Mouse (Mus musculus): ENCODE measurements at regions not wholly inside any gene's neighbourhood (a gene's known extent, or its start where the extent isn't known, plus 50 kb on each side); places are given as distances from the start of the nearest gene placed in this dataset.

DNA sequence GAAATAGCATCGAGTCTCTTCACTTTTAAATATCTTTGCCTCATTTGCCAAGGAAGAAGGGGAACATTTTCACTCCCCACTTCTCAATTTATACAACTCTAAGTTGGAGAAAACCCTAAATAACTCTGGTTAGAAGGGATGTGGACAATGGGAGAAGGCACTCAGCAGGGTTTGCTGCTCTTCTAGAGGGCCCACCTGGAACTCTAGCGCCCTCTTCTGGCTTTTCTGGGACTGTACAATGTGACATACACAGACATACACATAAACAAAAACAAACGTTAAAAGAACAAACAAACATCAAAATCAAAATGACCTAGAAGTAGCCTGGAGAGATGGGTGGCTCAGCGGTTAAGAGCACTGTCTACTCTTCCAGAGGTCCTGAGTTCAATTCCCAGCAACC is 103.0 kb downstream of the Tpra1 start:
- DNase-seq (ENCODE audit: extremely low spot score, low read depth, low spot score) = no peak

DNA sequence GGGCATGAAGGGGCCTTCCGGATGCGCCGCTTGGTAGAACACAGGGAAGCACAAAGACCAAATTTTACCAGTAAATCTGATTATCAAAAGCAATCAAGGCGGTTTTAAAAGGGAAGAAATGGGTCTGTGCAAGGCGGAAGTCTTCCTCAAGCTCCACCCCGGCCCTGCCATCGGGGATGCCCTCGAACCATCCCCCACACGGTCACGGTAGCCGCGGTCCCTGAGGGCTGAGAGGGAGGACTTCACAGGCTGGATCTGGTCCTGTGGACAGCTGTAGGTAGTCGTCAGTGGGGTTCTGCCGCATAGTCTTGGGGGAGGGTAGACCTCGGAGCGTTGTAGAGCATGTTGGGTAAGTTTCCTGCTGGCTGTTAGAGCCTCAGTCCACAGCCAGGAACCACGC is 104.9 kb downstream of the Tpra1 start:
- no peak for DNase-seq (ENCODE audit: extremely low spot score, low read depth, low spot score)

DNA sequence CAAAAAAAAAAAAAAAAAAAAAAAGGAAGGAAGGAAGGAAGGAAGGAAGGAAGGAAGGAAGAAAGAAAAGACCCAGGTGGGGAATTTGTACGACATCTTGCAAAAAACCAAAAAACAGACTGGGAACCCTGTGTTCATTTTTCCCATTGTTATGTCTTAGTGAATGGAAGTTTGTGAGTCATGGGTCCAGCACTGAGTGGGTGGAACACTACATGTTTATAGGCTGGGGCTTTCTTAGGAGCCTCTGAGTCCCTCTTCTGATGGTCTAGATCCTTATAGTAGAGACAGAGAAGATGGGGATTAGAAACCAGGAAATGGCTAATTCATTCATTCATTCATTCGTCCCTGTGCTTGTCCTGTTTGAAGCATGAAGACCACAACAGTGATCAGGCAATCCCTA is 105.5 kb downstream of the Tpra1 start:
- no peak for DNase-seq (ENCODE audit: extremely low spot score, low read depth, low spot score)

DNA sequence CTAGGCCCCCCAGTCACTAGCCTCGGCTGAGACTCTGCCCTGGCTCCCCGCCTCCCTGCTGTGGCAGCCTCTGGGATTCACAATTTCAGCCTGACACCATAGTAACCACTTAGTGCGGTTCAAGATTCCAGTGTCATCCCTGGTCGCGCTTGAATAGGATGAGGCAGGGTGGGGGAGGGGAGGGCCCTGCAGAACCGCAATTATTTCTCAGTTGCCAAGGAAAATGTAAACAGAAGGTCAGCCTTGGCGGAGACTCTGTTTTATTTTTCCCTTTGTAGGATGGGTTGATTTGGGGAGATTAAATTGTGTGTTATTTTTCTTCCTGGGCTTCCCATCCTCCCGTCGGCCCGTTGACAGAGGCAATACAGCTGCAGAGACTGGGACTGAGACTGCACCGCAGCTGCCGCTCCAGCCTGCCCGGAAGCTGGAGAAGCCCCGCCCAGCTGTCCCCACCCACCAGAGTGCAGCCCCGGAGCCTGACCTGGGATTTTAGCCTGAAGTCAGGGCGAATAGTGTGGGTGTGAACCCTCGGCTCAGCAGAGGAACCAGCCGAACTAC is 106.6 kb downstream of the Tpra1 start:
- peak; percentile 0 for DNase-seq (ENCODE audit: extremely low spot score, low read depth, low spot score)

DNA sequence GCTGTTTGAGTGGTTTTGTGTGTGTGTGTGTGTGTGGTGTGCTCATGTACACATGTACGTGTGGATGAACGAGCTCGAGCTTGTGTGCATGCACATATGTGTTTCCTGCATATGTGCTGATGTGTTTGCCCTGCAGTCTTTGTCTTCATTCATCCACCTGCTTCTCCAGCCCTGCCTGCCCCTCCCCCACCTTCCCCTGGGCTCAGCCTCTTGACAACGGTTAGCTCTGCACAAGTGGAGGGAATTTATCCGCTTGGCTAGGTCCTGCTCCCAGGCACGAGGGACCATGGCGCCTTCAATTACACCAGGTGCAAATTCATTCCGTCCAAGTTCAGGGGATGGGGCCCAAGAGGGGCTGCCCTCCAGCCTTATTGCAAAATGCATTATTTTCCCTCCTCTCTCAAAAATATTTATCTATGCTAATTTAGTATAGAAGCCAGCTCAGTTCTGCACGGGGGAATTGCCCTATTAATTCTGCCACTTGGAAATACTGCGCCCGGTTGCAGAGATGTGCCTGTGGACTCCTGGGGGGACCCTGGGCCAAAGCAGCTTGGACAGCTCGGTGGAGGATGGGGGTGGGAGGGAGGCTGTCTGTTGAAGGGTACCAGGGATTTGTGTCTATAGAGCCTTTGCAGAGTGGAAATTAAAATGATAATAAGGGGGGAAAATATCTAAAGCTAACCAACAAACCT is 111.1 kb downstream of the Tpra1 start:
- no peak for DNase-seq (ENCODE audit: extremely low spot score, low read depth, low spot score)

DNA sequence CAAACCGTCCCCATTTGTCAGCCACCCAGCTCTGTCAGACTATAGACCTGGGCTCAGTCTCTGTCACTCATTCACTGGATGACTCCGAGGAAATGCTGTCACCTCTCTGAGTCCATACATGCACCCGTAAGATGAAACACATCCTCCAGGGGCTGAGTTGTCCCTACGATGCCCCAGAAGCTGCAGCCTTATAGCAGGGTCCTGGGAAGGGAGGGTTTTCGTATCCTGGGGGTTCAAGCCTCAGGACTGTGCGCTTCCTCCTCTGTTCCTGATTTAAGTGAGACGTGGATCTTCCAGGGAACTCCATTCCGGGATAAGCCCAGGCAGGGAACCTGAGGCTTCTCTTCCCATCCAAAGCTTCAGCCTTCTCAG is 111.6 kb downstream of the Tpra1 start:
- no peak for DNase-seq (ENCODE audit: extremely low spot score, low read depth, low spot score)

DNA sequence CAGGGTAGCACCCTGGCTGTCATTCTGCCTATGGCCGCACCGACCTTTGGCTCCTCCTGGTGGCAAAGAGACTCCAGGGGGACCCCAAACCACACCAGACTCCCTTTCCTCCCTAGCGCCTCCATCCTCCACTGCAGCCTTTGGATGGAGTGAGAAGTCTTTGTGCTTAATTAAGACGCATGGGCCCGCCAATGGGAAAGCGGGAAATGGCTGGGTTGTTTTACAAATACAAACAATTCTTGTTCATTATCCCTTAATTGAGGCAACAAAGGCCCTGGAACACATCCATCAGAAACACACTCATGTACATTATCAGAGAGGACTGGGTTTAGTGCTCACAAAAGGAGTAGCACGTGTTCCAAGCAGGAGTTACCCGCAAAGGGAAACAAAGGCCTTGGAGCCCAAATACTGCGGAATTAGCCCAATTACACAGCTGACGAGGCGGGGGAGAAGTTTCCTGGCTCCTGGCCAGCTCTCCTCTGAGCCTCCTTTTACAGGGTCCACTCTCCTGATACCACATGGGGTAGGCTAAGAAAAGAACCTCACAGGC is 122.1 kb downstream of the Tpra1 start:
- no peak for DNase-seq (ENCODE audit: extremely low spot score, low read depth, low spot score)

DNA sequence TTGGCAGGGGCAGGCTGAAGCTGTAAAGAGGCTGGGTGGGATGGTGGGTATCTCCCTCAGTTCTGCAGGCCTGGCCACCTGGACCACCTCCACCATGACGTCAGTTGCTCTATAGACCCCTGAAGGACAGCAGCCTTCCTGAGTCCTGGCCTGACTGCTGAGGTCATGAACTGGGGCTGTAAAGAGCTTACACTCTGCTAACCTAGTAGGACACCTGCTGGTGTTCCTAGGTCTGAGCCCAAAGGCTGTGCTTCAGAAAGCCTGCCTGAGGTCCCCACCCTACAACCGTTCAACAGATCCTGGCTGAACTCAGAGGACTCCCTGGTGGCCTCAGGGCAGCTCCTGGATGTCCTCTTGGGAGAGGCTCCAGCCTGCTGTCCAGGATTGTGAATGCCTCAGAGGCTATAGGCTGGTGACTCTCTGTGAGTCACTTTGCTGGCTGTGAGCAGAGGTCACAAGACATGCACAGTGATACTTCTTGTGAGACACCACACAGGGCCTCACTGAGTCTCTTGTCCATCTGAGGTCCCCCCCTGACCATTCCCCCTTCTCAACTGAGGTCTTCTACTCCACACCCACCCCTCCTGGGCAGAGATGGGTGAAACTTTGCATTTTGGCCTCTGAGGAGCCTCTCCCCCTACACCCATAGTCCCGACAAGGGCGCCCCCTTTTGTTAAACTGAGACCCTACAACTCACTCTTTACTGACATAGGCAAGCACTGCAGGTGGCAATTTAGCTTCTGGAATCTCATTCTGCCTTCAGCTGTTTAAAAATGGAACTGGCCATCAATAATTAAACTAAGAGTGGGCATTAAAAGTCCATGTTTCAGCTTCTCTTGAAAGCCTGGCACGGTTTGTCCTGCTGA is 131.6 kb downstream of the Tpra1 start:
- no peak for DNase-seq (ENCODE audit: extremely low spot score, low read depth, low spot score)

DNA sequence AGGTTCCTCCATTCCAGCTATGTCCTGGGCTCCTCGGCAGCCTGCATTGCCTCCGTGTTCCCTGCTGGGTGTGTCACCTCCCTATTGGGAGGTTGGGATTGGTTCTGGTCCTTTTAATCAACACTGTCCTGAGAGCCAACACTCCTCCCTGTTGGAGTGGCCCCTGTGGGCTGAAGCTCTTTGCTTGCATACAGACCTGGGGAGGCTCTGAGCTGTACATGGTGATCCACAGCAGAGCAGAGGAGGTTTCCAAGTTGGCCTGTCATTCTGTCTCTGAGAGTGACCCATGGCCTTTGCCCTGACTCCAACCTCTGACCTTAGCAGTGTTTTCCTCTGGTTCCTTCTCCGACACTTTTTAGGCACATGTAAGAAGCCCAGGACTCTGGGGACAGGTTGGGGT is 132.4 kb downstream of the Tpra1 start:
- DNase-seq (ENCODE audit: extremely low spot score, low read depth, low spot score) = no peak

DNA sequence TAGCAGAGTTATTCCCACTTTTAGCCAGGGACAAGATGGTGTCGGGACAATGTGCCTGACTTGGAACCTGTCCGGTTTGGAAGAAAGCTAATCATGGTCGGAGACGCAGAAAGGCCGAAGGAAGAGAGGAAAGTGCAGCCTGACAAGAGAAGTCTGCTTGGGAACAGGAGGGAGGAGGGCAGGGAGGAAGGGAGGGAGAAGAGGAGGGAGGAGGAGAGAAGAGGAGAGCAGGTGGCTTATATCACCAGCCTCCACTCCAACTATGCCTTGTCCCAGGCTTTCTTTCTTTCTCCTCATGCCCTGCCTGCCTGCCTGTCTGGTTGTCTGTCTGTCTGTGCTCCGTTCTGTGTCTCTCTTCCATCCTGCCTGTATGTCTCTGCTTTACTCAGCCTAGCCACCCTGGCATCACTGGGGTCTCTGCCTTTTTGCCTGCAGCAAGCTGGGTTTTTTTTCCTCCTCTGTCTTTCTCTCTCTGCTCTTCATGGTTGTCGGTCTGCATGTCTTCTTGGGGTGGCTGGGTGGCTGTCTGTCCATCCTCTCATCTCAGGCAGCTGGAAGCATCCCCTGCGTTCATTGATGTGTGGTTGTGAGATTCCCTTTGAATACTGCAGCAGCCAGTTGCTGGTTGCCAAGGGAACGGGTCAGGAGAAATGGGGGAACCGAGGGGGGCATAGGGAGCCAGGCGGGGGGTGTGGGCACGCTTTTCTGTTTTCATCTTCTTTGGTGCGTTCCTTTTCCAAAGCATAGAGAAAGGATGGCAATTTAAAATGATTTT is 133.2 kb downstream of the Tpra1 start:
- DNase-seq (ENCODE audit: extremely low spot score, low read depth, low spot score) = no peak

DNA sequence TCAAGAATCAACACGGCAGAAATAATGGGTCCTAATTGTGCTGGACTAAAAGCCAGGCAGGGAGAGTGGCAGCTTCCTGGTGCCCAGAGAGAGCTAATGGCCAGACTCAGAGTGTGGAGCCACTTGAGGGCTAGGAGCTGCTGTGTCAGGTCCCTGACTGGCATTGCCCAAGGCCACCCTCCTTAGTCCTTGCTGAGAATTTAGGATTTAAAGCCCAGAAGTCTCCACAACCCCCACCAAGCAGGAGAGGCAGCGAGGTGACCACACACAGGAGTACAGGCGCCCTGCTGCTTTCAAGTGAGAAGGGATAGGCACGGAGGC is 133.7 kb downstream of the Tpra1 start:
- DNase-seq (ENCODE audit: extremely low spot score, low read depth, low spot score) = no peak

DNA sequence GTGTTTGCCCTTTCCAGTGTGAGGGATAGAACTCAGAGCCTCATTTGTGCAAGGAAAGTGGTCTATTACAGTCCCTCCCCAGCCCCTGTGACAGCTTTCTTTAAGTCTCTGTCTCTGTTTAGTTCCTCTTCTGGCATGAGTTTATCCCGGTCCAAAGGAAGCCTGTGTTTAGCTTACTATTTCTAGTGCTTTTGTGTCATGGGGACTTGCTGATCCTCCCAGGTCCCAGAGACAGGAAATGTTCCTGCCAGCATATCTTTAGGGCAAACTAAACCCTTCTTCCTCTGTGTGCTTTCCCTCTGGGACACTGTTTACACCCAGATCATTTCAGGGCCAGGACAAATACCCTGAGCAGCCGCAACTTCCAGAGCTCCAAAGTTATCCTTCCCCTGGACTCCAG is 135.3 kb downstream of the Tpra1 start:
- DNase-seq (ENCODE audit: extremely low spot score, low read depth, low spot score) = no peak

DNA sequence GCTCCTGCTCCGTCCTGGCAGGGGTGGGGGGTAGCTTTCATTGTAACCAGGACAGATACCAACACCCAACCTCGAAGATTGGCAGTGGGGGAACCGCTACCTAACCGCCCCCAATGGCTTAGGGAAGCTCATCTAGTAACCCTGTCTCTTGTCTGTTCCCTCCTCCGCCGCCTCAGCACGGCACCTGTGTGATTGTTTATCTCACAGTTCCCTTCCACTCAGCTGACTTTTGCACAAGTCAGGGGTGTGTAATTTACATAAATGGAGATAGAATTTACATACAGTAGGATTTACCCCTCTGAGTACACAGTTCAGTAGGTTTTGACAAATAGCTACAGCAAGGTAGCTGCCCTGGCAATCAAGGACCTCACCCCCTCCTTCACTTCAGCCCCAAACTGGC is 135.8 kb downstream of the Tpra1 start:
- DNase-seq (ENCODE audit: extremely low spot score, low read depth, low spot score) = no peak

DNA sequence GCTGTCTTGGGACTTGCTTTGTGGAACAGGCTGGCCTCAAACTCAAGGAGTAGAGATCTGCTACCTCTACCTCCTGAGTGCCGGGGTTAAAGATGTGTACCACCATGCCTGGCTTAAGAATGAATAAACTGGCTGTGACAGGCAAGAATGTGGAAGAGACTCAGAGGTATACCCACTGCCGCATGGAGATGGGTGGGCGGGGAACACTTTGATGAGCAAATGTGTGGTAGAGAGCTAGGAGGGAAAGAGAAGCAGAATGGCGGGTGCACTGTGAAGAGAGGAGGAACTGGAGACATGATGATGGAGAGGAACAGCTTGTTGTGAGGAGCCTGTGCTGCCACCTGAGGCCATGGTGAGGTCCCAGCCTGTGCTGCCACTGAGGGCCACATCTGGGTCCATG is 138.9 kb downstream of the Tpra1 start:
- DNase-seq (ENCODE audit: extremely low spot score, low read depth, low spot score) = no peak

DNA sequence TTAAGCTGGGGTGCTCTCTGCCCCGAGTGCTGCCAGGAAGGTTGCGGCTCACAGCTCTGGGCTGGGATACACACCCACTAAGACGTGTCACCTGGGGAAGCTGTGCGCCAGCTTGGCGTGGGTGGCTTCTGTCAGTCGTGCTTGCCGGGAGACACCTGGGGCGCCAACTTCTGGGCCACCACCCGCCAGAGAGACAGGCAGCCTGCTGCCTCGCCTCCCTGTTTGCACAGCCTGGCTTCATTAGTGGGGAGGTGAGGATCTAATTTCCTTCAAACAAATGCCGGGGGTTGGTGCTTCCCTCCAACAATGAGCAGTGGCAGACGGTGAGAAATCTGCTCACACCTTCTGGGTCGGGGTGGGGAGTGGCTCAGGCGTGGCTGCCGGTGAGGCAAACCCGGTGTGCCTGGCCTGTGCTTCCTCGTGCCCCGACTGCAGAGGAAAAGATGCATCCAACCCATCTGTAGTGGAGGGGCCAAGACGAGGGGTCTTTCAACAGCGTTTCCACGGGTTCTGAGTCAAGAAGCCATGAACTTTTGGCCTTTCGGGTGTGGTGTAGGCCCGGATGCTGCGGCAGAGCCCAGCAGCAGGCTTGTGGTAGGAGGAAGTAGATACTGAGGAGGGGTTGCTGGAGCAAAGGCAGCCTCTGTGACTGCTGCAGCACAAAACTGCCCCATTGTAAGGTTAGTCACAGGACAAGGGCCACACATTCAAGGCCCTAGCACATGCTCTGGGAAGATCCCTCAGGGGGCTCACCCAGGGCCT is 140.6 kb downstream of the Tpra1 start:
- no peak for DNase-seq (ENCODE audit: extremely low spot score, low read depth, low spot score)

DNA sequence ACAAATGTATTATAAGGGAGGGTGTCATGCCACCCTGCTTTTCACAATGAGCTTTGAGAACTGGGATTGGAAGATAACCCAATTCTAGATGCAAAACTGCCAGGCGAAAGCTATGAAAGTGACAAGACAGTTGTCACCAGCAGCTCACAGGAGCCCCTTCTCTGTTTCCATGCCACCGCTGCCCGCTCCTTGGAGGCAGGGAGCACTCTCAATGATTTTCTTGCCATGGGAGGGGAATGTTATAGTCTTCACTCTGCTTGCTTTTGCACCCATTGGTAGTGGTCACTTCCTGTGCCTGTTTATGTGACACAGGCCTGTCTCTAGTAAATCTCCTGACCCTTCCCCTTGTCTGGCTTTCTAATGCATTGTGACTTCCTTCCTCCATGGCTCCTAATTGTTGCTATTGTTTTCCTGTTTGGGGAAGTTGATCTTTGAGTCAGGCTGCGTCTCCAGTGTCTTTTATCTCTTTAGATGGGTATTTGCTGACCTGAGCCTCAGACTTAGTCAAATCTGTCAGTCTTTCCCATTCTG is 143.4 kb downstream of the Tpra1 start:
- DNase-seq (ENCODE audit: extremely low spot score, low read depth, low spot score) = no peak

DNA sequence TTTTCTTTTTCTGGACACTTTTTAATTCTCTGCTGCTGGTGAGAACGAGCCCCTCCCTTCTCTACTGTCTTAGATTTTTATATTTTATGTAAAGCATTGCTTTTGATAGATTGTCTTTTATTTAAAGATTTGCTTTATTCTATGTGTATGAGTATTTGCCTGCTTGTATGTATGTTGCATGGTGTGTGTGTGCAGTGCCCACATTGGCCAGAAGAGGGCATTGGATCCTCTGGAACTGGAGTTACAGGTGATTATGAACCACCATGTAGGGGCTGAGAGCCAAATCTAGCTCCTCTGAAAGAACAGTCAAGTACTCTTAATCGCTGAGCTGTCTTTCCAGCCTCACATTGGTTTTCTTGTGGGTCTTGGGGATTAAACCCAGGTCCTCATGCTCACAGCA is 144.4 kb downstream of the Tpra1 start:
- DNase-seq (ENCODE audit: extremely low spot score, low read depth, low spot score) = no peak

DNA sequence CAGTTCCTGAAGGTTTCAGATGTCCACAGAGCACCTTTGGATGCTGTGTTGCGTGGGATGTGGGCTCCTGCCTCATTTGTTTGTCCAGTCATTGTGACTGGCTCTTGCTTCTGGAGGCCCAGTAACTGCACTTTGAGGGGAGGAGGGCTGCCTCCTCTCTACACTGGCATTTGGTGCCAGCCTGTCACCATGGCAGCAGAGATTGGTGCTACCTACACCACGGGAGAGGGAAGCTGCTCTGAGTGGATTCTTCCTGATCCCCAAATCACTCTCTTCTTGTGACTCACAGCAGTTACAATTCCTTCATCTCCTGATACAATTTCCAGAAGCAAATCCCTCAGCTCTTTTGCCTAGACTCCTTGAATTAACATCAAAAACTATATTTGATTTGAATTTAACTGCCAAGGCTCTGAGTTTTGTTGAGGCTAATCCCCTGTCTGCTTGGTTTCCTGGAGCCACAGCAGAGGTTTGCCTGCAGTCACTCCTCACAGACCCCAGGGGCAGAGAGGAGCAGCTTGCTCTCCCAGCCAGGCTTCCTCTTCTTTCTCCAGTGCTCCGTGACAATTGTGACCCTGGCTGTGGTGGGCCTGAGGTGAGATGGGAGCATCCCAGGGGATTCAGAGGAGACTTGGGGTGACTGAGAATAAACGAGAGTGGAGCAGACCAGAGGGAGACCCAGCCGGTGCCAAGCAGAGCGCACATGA is 145.7 kb downstream of the Tpra1 start:
- DNase-seq (ENCODE audit: extremely low spot score, low read depth, low spot score) = no peak

DNA sequence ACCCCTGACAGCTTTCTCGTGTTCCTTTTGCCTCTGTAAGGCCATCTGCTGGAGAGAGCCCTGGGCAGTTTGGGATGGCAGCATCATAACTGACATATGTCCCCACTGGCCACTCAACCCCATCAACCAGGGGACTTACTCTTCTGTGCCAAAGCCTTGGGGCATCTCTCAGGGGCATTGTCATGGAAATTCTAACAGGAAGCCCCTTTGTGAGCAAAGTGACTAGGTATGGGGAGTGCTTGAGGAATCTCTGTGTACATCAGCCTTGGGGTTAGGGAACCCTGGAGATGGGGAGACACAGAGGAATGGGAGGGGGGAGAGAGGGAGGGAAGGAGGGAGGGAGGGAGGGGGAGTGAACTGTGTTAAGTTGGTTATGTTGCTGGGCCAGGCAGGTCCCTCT is 147.2 kb downstream of the Tpra1 start:
- no peak for DNase-seq (ENCODE audit: extremely low spot score, low read depth, low spot score)

Data from hindlimb bud, embryonic 11.5 days (tissue).